Mouse (Mus musculus) c-Kit-positive CD71-negative TER-119-negative erythroid progenitor cells, embryonic 14.5 days (primary cell): ENCODE measurements at regions not wholly inside any gene's neighbourhood (a gene's known extent, or its start where the extent isn't known, plus 50 kb on each side); places are given as distances from the start of the nearest gene placed in this dataset.
"Not testable (repeated sequence)": the region's sequence is repeated elsewhere in the genome, so short reads cannot be mapped to it uniquely, and the experiment has no call there.

Experiments
- DNase-seq: peaks from one replicate; pipeline ENCODE4 v3.0.0-alpha.2; 2013; ENCODE audit warnings: low read depth

DNA sequence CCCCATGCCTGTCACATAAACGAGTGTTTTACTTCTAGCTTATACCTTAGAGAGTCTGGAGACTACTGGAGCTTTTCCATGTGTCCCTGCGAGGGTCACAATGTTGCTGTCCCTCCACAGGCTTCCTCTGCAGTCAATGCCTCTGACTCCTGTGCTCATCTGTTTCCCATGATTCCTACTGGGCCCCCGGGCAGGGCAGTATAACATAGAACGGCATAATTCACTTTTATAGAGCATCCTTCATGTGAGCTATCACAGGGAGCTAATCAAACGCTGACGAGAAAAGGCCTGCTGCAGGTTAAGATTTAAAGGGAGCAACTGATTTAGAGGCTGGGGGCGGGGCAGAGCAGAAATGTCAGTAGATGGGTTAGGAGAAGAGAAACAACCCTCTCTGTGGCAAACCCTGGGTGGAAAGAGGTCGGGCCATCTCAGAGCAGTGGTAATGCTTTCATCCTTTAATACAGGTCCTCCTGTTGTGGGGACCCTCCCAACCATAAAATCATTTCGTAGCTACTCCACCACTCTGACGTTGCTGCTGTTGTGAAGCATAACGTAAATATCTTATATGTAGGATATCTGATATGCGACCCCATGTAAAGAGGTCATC is 168.5 kb upstream of the Cdkn3 start:
- DNase-seq = no peak

DNA sequence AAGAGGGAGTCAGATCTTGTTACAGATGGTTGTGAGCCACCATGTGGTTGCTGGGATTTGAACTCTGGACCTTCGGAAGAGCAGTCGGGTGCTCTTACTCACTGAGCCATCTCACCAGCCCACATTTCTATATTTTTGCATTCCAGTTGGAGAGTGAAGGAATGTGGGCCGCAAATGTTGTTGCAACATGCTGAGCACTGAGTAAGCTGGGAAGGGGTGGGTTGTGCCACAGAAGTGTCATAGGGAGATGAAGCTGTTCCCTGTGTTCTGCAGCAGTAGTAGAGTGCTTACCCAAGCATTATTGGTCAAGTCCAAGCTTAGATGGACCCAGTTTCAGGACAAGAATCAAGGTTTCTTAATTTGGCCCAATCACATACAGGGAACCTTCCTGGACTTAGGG is 169.1 kb upstream of the Cdkn3 start:
- no peak for DNase-seq

DNA sequence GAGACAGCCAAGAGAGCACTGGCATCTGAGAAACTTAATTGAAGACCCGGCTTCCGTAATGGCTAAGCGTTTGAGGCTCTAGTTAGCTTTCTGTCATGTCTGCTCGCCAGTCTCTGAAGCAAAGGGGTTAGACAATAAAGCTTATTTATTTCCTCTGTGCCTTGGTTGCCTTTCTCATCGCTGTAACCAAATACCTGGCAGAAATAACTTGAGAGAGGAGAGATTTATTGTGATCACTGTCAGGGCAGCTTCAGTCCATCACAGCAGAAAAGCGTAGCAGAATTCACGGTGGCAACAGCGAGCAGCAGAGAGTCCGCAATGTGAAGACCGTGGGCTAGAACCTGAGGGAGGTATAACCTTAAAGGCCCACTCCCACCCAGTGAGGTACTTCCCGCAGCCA is 174.2 kb upstream of the Cdkn3 start:
- DNase-seq = no peak

DNA sequence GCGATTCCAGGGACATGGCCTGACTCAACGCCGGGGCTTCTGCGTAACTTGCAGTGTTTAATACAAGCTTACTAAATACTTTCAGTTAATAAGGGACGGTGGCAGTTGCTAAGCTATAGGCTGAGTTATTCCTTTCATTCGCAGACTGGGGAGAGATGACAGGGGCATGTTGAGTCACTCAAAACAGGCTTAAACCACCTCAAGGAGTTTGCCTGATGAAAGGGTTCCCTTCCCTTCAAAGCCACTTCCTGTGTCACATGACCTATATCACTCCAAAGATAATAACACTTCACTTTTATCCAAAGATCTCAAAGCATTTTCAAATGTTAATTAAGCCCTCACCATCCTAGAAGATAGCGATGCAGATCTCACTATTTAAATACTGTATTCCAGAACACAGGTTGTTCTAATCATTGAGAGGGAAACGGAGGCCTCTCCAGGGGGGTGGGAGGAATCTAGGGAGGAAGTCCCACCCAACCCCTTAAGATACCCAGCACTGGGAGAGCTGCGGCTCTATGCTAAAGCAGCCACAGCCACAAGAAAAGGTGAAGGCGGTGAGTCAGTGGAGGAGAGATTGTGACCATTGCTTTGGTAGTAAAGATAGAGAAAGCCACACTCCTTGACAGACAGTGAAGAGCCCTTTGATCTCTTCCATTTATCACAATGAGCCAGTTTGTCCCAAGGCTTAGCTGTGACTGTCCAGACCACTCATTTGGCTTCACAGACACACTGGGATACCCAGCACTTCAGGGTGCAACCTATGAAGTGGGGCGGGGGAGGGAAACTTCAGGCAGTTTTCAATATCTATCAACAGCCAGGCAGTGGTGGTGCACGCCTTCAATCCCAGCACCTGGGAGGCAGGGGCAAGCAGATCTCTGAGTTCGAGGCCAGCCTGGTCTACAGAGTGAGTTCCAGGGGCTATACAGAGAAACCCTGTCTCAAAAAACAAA is 182.0 kb upstream of the Cdkn3 start:
- peak; percentile 16 for DNase-seq

DNA sequence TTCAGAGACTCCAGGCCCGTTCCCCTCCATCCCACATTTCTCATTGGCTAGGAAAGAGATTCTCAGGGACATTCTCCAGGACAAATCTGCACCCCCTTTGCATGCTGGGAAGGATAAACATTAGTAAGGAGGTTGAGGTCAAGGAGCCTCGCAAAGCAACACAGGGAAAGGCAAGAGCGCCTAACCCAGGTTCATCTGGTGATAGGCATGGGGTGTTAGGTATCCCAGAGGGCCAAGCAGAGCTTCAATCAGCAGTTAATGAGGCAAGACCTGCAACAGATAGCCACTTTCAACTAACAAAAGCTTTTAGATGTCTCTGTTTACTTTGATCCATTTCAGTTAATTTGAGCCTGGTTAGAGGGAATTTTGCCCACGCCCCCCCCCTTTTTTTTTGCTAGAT is 184.5 kb upstream of the Cdkn3 start:
- no peak for DNase-seq

DNA sequence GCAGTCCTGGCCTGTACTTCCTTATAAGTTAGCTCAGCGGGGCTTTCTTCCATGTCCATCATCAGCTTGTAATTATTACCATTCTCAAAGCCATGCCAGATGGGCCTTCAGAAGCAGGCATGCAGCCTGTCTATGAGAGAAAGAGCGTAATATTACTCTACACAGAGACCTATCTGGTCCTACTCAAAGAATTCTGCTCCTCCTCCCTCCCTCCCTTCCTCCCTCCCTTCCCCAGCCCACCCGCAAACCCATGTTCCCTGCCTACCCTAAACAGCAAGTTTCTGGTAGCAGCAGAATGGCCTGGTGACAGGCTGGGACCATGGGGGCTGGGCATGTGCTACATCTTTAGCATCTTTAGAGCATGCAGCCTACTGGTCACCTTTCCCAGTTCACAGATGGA is 184.9 kb upstream of the Cdkn3 start:
- no peak for DNase-seq

DNA sequence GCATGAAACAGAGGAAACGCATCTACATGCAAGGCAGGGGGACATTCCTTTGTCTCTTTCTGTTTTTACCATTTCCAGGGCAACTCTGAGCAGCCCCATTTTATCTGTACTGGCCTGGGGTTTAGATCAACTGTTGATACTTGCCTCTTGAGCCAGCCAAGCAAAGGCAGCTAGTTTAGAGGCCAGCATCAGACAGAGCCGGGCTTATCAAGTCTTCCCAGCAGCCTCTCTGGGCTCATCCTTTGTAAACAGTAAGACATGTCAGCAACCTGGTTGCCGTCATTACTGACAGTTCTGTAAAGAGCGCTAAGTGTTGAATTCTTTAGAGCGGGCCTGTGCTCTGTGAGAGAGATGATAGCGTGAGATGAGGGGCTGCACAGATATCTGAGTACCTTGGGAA is 182.9 kb upstream of the Bmp4 start:
- DNase-seq = no peak

DNA sequence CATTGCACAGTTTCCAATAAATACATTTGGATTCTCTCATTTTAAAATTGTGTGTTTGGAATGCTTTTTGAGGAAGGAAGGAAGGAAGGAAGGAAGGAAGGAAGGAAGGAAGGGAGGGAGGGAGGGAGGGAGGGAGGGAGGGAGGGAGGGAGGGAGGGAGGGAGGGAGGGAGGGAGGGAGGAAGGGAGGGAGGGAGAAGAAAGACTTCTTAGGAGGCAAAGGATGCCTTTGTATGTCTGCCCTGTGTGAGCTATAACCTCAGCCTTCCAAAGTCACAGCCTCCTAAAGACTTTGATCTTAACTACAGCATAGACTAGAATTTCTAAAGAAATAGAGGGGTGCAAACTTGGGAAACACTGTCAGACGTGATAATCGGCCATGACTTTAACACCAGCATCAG is 182.5 kb upstream of the Bmp4 start:
- not testable (repeated sequence) for DNase-seq

DNA sequence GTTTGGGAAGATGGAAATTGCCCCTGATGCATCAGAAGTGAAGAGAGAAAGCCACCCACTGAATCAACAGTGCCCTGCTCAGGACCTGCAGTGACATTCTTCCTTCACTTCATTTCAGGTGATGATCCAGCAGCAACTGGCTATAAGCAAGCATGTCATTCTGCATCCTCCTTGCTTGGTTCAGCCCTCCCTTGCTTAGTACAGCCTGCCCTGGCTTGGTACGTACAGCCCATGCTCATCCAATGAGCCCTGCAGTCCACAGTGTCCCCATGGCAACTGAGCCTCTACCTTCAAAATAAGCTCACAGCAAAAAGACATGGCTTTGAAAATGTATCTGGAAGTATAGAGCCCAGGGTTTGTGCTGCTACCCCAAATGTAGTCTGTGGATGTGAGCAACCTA is 181.4 kb upstream of the Bmp4 start:
- DNase-seq = no peak

DNA sequence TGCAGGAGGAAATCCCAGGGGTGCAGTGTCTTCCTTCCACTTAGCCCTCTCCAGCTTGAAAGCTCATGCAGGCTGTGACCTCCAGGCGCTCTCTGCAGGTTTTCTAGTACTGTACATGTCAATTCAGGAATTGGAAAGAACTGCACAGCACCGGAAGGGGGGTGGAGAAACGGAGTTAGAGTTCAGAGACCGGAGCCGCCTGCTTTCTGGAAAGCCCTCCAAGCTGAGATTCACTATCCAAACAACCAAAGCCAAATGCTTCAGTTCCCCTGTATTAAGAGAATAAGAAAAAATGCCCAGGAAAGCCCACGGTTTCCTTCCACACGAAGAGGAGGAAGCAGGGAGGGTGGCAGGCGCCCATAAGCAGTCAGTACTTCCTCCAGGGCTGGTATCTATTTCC is 178.8 kb upstream of the Bmp4 start:
- no peak for DNase-seq

DNA sequence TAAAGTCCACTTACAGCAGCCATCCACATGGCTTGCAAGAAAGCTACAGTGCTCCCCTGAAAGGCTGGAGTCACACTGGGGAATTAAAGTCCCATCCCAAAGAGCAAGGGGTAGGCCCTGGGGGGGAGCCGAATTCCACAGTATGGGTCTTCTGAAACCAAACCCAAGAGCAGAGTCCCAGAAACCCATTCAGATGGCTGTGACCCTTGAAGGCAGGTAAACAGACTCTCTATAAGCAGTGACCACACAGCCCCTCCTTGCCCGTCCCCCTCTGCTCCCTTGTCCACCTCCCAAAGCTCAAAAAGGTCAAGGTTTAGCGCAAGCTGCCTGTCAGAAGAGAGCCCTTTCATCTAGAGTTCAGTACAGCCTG is 176.9 kb upstream of the Bmp4 start:
- DNase-seq = no peak

DNA sequence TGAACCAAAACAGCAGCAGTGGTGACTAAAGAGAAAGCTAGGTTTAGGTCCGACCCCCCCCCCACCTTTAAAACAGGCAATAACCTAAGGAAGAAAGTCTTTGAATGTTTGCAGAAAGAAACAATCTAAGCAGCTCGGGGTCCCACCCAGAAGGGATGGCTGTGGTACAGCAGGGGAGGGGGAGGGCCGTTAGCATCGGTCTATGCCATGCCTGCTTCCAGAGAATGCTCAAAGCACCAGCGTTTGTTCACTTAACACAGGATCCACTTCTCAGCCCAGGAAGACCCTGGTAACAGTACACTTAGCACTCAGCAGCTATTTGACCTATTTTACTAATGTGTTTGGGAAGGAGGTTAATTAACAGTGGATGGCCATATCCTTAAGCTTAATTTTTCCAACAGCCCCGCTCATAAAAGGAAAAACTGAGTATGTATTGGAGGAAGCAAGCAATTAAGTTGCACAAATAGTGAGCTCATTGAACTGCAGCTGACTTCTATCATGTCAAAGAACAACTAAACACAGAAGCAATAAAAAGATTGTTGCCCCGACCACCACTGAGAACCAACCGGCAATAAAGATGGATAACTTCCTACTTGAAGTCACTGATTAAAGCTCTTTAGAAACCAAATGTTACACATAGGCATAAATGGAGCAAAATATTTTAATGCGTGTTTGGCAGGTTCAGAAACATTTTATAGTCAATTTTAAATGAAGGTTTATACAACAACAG is 176.4 kb upstream of the Bmp4 start:
- no peak for DNase-seq

DNA sequence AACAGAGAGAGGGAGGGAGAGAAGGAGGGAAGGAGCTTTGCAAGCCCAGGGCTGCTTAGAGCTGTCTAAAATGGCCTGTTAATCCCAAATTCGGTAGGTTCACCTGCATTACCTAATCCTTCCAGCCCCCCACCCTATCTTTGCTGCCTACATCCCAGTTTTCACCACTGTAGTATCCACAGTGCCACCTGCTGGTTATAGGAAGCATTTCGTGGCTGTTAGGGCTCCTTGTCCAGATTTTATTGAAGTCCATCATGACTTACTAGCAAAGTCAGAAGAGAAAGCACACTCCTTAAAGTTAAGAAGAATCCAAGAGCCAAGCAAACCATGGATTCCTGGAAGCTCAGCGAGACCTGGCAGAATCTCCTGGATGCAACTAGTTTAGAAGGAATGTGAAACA is 174.5 kb upstream of the Bmp4 start:
- no peak for DNase-seq

DNA sequence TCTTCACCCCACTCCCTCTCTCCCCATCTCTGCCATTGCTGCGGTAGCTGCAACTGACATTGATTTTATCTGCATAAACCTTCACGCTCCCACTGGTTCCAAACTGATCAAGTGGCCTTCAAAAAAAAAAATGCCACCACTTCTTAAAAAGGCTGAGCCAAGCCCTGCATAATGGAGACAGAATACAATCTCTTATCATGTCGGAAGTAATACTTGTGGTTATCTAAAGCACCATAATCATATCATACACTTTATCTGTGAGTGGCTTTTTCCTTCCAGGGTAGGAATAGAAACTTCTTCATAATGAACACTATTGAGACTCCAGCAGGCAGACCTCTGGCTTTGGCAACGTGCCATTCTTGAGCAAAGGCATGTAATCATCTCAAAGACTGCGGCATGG is 171.5 kb upstream of the Bmp4 start:
- DNase-seq = no peak

DNA sequence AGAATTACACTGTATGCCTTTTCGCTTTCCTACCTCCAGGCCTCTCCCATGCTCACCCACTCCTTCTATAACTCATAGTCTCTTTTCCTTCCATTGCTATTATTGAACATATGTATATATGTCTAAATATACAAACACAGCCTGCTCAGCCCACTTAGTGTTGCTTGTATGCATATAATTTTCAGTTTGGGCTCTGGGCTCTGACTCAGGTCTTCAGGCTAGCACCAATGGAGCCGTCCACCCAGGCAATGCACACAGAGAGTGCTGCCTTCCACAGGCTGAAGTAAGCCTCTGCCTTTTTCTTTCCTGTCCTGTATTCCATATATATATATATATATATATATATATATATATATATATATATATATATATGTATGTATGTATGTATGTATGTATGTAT is 162.8 kb upstream of the Bmp4 start:
- DNase-seq = no peak

DNA sequence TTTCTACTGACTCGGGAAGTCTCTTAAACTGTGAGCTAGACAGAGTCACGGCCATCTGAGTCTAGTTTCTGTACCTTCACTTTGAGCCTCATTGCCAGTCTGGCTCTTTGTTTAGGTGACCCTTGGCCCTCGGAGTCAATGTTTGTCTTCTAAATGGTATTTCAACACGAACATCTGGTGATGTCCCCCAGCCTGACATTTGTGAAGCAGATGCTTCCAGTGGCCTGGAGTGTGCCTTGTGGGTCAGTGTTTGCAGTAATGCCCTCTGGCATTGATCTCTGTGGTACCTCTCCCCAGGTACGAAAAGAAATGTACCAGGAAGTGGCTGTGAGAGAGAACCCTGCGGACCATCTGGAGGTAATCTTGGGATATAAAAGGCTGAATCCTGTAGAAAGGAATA is 155.7 kb upstream of the Bmp4 start:
- no peak for DNase-seq

DNA sequence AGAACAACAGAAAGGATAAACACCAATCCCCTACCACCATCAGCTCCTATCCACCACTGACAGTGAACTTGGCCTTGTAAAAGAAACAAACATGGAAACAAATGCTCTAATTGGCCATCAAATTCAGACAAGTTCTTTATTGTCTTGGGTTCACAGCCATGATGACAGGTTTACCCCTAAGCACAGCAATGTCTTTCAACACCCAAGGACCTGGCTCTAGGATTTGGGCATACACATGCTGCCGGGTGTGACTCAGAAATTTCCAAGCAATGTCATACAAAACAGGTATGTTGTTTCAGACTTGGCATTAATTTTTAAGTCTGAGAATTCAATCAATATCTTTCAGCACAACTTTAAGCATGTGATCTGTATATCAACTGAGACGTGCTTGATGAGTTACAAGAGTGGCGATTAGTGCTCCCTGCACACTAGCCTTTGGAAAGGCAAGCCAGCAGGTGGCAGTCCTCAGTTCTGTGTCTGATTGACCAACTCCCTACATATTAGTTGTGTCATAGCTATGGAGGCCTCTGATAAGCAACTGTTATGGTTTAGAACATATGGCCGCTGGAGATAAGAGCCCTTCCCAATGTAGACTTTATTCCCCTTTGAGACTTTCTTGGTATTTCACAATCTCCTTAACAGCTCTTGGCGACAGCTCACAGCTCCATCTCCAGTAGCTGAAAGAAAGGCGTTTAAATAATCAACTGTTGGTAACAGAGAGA is 149.2 kb upstream of the Bmp4 start:
- DNase-seq = peak; percentile 13

DNA sequence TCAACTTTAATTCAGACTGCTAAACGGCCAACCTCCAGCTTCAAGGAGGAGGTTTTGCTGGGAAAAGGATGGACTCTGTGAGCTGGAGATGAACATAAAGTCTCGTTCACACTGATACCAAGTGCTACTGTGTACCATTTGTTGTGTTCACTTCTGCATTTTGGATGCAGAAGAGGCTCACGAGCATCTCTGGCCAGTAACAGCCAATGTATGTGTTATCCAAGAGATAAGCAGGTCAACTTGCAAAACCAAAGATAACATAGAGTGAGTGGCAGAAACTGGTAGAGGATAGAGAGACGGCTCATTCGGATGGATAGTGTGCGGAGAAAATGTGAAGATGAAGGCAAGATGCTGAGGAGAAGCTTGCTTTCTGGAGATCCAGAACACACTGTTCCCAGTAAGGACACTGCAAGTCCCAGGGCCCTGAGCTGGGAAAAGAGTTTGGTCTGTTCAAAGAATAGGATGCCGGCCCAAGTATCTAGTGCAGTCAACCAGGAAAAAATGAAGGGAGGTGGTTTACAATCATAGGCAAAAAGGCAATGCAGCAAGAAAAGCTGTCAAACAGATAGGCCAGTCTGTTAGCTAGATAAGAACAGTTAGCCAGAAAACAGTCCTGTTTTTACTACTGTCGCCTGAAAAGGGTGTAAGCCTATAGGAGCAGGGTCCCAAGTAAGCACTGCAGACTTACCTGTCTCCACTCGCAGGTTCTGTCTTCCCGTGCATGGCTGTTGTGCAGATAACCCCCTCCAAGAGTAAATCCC is 145.7 kb upstream of the Bmp4 start:
- DNase-seq = no peak

DNA sequence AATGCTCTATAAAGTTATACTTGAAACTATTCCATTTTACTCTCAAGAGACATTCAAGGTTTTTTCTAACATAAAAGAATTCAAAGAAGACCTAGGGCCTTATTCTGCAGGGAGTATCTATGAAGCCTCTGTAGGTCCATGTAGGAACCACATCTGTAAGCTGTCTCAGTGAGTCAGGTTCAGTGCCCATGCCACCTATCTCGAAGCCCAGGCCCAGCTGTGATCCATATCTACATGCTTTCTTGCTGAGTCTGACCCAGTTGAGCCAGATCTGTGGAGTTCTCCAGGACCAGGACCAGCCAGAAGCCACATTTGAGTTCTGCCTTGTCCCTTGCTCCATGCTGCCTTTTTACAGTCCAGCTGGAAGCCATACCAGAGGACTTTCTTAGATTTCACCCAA is 142.2 kb upstream of the Bmp4 start:
- no peak for DNase-seq

DNA sequence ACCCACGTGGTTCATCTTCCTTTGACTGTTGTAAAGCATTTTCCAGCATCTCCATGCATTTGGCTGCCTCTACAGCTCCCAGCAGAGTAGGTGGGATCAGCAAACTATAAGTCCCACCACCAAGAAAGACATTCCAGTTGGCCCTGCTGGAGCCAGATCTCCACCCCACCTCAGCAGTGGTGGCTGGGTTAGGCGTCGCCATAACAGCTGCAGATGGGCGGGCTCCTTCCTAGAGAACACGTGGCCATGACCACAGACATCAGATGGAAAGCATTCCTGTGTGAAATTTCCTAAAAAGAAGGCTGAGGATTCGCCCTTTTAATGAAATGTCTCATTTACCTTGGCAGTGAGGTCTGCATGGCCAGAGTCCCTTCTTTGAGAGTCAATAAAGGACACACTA is 140.0 kb upstream of the Bmp4 start:
- no peak for DNase-seq

DNA sequence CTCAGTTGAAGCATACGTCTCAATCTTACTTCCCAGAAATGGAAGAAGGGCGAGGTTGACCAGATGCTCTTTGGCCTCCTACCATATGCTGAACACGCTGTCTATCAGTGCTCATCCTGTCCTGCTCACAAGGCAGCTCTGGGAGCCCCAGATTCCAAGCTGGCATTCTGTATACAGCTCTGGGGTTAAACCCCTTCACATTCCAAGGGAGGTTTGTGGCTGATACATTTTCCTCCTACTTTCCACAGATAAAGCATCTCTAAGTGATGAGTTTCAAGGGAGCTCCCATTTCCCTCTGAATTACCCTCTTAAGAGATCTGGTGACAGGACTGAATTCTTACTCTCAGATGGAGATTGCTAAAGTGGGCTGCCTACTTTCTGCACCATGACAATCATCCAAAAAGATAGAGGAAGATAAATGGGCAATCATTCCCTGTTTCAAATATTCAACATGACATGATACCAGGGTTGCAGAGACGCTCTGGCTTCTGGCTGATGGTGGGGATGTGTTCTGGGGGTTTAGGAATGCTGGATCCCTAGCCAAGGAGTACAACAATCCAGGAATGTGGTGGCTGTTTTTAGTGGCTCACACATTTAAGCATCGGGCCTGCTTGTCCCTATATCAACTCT is 138.7 kb upstream of the Bmp4 start:
- DNase-seq = no peak
